ENCODE assay signal across 8 mouse cellular contexts in genomic region chr11:59135904-59136452, GRCm38 (mm10). TPM values are rescaled to one million over a fixed set of nuclear protein-coding genes. Genes with fewer than 3 reads are reported as not detected.
A peak's percentile ranks its signal among the peaks of the same experiment; 100 is the strongest.
DNase-seq lines count a peak whose midpoint lies in the region; ATAC-seq lines count a peak whose summit lies in the region.

Gene Obscn, minus strand, starts transcription at chr11:59136402.

- H3K4me1 ChIP-seq in kidney, embryonic 16.5 days (ENCODE audit: insufficient read depth, low read length) = peaks cover 12% of the 10 kb centered on the region
- H3K4me1 ChIP-seq in embryonic facial prominence, embryonic 11.5 days (ENCODE audit: control insufficient read depth, insufficient read depth, low read length) = peaks cover 2% of the 10 kb centered on the region; the same call in 1 of the 2 replicates
- H3K4me1 ChIP-seq in heart, embryonic 13.5 days = peaks cover 56% of the 10 kb centered on the region
- peaks cover 16% of the 10 kb centered on the region for H3K4me1 ChIP-seq in limb, embryonic 15.5 days

- peak within 1 kb of the TSS; percentile 36 for H3K4me3 ChIP-seq in kidney, embryonic 16.5 days (ENCODE audit: low read length)
- peak within 1 kb of the TSS; percentile 12; the same call in 1 of the 2 replicates for H3K4me3 ChIP-seq in embryonic facial prominence, embryonic 11.5 days (ENCODE audit: low read depth, low read length)
- H3K4me3 ChIP-seq in heart, embryonic 13.5 days = peak within 1 kb of the TSS; percentile 50
- H3K4me3 ChIP-seq in limb, embryonic 15.5 days = peak within 1 kb of the TSS; percentile 21

- H3K36me3 ChIP-seq in kidney, embryonic 16.5 days (ENCODE audit: insufficient read depth, low read length) = no peaks in the 10 kb centered on the region
- no peaks in the 10 kb centered on the region for H3K36me3 ChIP-seq in embryonic facial prominence, embryonic 11.5 days (replicated peaks; ENCODE audit: control insufficient read depth, insufficient read depth, low read depth, low read length)
- H3K36me3 ChIP-seq in heart, embryonic 13.5 days = peaks cover 39% of the 10 kb centered on the region
- H3K36me3 ChIP-seq in limb, embryonic 15.5 days = no peaks in the 10 kb centered on the region

- H3K9ac ChIP-seq in kidney, embryonic 16.5 days (replicated peaks; ENCODE audit: low read length) = no peak within 1 kb of the TSS
- H3K9ac ChIP-seq in embryonic facial prominence, embryonic 11.5 days (replicated peaks; ENCODE audit: low read length) = no peak within 1 kb of the TSS
- H3K9ac ChIP-seq in heart, embryonic 13.5 days = peak within 1 kb of the TSS; percentile 86
- H3K9ac ChIP-seq in limb, embryonic 15.5 days = no peak within 1 kb of the TSS

- no peak for DNase-seq in kidney, adult 8-10 months
- no peak for DNase-seq in embryonic facial prominence, embryonic 11.5 days (ENCODE audit: low spot score)
- no peak for DNase-seq in lung, postnatal 14 days

- H3K27ac ChIP-seq in kidney, embryonic 16.5 days (ENCODE audit: low read length) = no peak within 1 kb of the TSS
- no peak within 1 kb of the TSS for H3K27ac ChIP-seq in embryonic facial prominence, embryonic 11.5 days (replicated peaks; ENCODE audit: low read depth, low read length)
- peak within 1 kb of the TSS; percentile 97 for H3K27ac ChIP-seq in heart, embryonic 13.5 days (replicated peaks)
- no peak within 1 kb of the TSS for H3K27ac ChIP-seq in limb, embryonic 15.5 days

- ATAC-seq in kidney, embryonic 16.5 days (ENCODE audit: low FRiP score, low TSS enrichment) = no peak
- no peak for ATAC-seq in embryonic facial prominence, embryonic 11.5 days (replicated peaks; ENCODE audit: insufficient number of reproducible peaks, low FRiP score, low TSS enrichment, low read depth)
- ATAC-seq in heart, embryonic 13.5 days (ENCODE audit: extremely low read depth, insufficient number of reproducible peaks, low FRiP score, low TSS enrichment) = no peak
- no peak for ATAC-seq in limb, embryonic 15.5 days (ENCODE audit: insufficient number of reproducible peaks, low FRiP score, low TSS enrichment, low read depth)
- no peak for ATAC-seq in cerebellum, adult (ENCODE audit: insufficient number of reproducible peaks, low FRiP score, low TSS enrichment)
- ATAC-seq in erythroid progenitor cell, adult 5-6 weeks (replicated peaks; ENCODE audit: low FRiP score, poor library complexity, severe bottlenecking) = no peak

- 13% methylated on average over 43 of the region's 44 CpGs for WGBS in kidney, embryonic 16.5 days
- WGBS in embryonic facial prominence, embryonic 11.5 days = 20% methylated on average over 43 of the region's 44 CpGs
- WGBS in heart, embryonic 13.5 days = 25% methylated on average over 44 of the region's 44 CpGs
- 21% methylated on average over 44 of the region's 44 CpGs for WGBS in limb, embryonic 15.5 days

- peaks cover 50% of the 10 kb centered on the region for H3K27me3 ChIP-seq in kidney, embryonic 16.5 days (ENCODE audit: insufficient read depth, low read length)
- H3K27me3 ChIP-seq in embryonic facial prominence, embryonic 11.5 days (ENCODE audit: control insufficient read depth, insufficient read depth, low read length) = peaks cover 47% of the 10 kb centered on the region
- H3K27me3 ChIP-seq in heart, embryonic 13.5 days (replicated peaks) = peaks cover 64% of the 10 kb centered on the region
- peaks cover 73% of the 10 kb centered on the region for H3K27me3 ChIP-seq in limb, embryonic 15.5 days

- peak within 1 kb of the TSS; percentile 48 for H3K4me2 ChIP-seq in kidney, embryonic 16.5 days (replicated peaks; ENCODE audit: low read depth, low read length)
- peak within 1 kb of the TSS; percentile 37 for H3K4me2 ChIP-seq in embryonic facial prominence, embryonic 11.5 days (ENCODE audit: low read depth, low read length)
- H3K4me2 ChIP-seq in heart, embryonic 13.5 days = peak within 1 kb of the TSS; percentile 70
- peak within 1 kb of the TSS; percentile 26 for H3K4me2 ChIP-seq in limb, embryonic 15.5 days

- no peaks in the 10 kb centered on the region for H3K9me3 ChIP-seq in kidney, embryonic 16.5 days (ENCODE audit: low read length)
- H3K9me3 ChIP-seq in embryonic facial prominence, embryonic 11.5 days (replicated peaks; ENCODE audit: control insufficient read depth, low read length) = no peaks in the 10 kb centered on the region
- no peaks in the 10 kb centered on the region for H3K9me3 ChIP-seq in heart, embryonic 13.5 days
- H3K9me3 ChIP-seq in limb, embryonic 15.5 days = no peaks in the 10 kb centered on the region

RNA-seq across cellular contexts. Expression of gene Obscn, which starts in this region (rescaled TPM):
- polyA plus RNA-seq in kidney, embryonic 16.5 days (2015; fragmentation: Nextera tagmentation; extraction: Ambion mirVana) = 0.50 and 0.51 TPM in 2 replicates
- polyA plus RNA-seq in embryonic facial prominence, embryonic 11.5 days (2014; fragmentation: Nextera tagmentation; extraction: Ambion mirVana) = 0.04 and 0.62 TPM in 2 replicates
- polyA plus RNA-seq in heart, embryonic 13.5 days (2015; fragmentation: Nextera tagmentation; extraction: Ambion mirVana) = 38.9 and 44.4 TPM in 2 replicates
- 2.2 and 4.5 TPM in 2 replicates for polyA plus RNA-seq in limb, embryonic 15.5 days (2015; fragmentation: Nextera tagmentation; extraction: Ambion mirVana)
- under 0.01 and 0.42 TPM in 2 replicates for total RNA-seq in erythroid progenitor cell, adult 5-6 weeks (2015; ENCODE audit: low replicate concordance)
- total RNA-seq in erythroid progenitor cell, adult 5-6 weeks (2017; ENCODE audit: low replicate concordance) = 0.90 and 2.3 TPM in 2 replicates
